Mouse (Mus musculus) bone marrow, adult 2 months (tissue): ENCODE measurements around the gene Epha4.

Experiments used
- CTCF ChIP-seq: fragments of 200-500 bp; IDR thresholded peaks from 2 replicates; pipeline ENCODE4 v1.5.1; 2011; ENCODE audit warnings: low read length, control low read depth; ENCODE audit not compliant: control insufficient read depth, insufficient read depth
- POLR2A ChIP-seq: fragments of 200-500 bp; IDR thresholded peaks from 2 replicates; pipeline ENCODE4 v1.6.1; 2011; ENCODE audit warnings: low read depth, mild to moderate bottlenecking, control low read depth, low read length, borderline replicate concordance; ENCODE audit not compliant: control insufficient read depth

DNA sequence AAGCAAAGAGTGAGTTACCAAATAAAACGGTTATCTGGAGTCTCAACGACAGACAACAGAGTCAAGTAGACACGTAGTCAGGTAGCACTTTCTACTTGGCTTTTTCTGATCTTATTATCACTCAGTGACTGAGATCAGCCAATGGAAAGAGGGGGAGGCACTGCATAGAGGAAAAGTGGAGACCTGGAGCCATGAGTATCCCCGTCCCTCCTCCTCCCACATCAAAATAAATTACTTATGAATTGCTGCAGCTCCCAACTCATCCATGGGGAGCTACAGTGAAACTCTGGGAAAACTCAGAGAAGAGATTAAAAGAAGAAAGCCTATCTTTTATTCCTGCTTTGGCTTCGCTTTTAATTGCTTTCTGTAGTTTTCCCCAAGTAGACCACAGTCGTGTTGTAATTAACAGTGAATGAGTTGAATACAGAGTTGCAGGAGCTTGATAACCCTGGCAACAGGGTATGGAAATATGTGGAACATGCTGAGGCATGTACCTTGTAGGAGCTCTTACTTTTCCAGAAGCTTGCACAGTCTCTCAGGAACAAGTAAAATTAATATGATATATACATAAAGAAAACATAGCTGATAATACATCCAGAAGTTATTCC lies 17.8 kb upstream of the Epha4 start:
- TF ChIP-seq POLR2A, result no peak
- TF ChIP-seq CTCF, result no peak
